Mouse (Mus musculus) lung, postnatal 0 days (tissue): ENCODE data around the gene Fam187a.

Experiments
- CTCF ChIP-seq: IDR thresholded peaks from 2 replicates; pipeline ENCODE4 v1.5.1; 2016; ENCODE audit warnings: antibody characterized with exemption, mild to moderate bottlenecking
- EP300 ChIP-seq: IDR thresholded peaks from 2 replicates; pipeline ENCODE4 v1.6.1; 2016; ENCODE audit warnings: antibody characterized with exemption, mild to moderate bottlenecking, control low read depth

DNA sequence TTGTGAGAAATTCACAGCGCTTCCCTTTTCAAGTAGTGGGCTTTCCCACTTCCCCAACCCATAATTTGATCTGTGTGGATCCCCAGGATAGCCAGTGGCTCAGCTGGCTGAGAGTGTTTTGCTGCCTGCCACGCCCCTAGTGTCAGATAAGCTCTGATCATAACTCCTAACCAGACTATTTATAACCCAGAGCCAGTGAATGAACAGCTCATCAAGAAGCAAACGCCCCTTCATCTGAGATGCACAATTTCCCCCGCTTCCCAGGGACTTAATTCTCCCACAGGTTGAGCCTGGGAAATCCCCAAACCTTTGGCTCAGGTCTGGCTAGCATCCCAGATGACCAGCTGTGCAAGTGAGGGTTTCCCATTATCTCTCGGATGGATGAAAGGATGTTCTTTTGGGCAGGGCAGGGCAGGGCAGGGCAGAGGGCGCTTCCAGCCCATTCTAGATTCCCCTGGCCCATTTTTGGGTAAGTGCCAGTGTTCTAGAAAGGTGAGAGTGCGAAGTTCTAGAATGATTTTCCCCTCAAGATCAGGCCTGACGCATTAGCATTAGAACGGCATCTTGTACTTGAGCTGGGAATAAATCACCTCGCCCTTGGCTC, at the start of gene Fam187a:
- TF ChIP-seq CTCF: no peak
- TF ChIP-seq EP300: no peak
